Mouse (Mus musculus): ENCODE data around the gene Frem3.

Frem3 gene

GRCm38 (mm10) chr8:80710670-80711400 lies 100.0 kb downstream of the Frem3 start:
- peak in 1 of 2 experiments; percentile 14 for DNase-seq

DNA sequence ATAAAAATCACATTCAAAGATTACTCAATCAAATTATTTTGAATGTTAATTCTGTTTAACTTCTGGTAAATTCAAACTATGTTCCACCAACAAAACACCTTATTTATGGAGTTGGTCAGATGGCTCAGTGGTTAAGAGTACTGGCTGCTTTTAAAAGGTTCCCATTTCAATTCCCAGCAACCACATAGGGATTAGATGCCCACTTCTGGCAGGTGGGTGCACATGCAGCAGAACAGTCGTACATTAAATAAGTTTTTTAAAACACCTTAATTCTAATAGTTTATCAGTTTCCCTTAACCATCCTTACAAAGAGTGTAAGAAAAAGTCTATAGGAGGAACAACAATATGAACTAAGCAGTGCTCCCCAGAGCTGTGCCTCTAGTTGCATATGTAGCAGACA lies 103.6 kb downstream of the Frem3 start:
- no peak for DNase-seq

DNA sequence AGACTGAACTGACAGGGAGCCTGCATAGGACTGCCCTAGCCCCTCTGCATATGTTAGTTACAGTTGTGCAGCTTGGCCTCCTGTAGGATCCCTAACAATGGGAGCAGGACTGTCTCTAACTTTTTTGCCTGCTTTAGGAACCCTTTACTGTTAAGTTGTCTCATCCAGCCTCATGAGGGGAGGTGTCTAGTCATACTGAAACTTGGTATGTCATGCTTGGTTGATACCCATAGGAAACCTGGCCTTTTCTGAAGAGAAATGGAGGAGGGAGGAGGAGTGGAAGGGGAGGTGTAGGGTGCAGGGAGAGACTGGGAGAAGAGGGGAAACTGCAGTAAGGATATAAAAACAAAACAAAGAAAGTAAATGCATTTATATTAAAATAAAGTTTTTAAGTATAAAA lies 121.4 kb downstream of the Frem3 start:
- no peak for DNase-seq

DNA sequence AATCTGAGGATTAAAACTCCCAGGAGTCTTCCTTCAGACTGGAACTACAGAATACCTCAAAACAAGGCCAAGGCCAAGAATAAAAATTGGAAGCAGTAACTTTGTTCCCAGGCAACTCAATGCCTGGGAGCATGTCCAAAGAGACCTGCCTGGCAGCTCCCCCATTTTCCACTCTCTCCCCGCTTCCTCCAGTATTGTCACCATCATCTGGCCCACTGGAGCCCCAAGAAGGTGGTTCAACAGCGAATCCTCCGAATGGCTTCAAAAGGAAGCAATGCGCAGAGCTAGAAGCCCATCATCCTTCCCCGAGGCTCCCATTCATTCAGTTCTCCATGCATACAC lies 127.1 kb downstream of the Frem3 start:
- no peak for DNase-seq

GRCm38 (mm10) chr8:80738388-80739154 lies 127.7 kb downstream of the Frem3 start:
- DNase-seq: peak; percentile 44 to 55

- peak; percentile 92 for DNase-seq
Measured at GRCm38 (mm10) chr8:80739155-80739924, 128.5 kb downstream of the Frem3 start, which contains the start of gene Smarca5. Smarca5 (minus strand) TSS chr8:80739497.

DNA sequence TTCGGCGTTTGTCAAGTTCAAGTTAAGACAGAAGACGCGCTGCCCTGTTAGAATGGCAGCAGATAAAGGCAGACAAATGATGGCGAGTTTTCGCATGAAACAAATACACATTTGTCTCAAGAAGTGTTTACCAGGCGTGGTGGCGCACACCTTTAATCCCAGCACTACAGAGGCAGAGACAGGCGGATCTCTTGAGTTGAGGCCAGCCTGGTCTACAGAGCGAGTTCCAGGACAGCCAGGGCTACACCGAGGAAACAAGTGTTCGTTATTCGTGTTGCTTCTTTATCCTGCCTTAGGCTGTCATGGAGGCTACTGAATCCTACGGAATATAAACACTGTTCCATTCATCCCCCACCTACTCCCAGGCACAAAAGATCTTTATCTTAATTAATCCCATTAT lies 129.1 kb downstream of the Frem3 start:
- DNase-seq: no peak
